Mouse (Mus musculus) embryo, embryonic 11 days (tissue): ENCODE results near the gene Elavl3.

ENCODE experiments used
- DNase-seq: peaks from one replicate; pipeline ENCODE4 v3.0.0-alpha.2; 2015

The Elavl3 gene

DNA sequence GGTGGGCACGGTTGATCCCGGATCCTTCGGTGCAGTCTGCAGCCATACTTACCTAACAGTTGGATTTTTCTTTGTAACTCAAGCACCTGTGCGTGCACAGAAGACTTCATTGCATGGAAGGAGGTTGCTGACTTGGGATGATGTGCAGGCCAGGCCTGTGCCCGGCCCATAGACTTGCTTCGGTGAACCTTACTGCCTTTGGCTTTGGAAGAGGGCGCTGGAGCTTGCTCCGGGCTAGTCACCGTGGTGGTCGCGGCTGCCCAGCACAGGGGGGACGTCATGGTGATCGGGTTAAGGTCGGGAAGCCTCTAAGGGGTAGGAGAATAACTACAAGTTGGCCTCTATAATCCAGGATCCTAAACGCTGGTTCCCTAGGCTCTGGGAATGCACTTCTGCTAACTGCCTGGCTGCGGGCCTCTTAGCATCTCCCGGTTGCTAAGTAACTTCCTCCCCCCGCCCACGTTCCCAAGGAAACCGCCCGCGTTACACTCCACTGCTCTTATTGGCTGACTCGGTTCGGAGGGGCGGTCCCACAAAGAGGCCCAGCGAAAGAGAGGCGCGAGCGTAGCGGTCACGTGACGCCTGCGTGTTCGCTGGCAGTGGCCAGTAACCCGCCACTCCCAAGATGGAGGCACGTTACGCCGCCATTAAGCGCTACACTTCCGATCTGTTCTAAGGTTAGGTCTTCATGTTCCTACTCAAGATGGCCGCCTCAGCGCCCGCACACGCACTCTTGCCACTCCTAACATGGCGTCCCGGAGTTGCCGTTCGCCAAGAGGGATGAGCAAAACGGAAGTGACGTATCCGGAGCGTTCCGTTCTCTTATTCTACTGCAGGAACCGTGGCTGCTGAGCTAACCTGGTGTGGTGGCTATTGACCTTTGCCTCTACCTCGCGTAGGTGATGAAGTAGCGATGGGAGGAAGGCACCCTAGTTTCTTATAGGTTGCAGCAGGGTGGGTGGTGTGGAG, 49.3 kb downstream of the Elavl3 start, which contains the start of the genes Ccdc151 and Prkcsh:
Ccdc151 (minus strand) TSS at position 441 of the 969 bp plus-strand sequence.
Prkcsh (plus strand) TSS at position 613 of the 969 bp plus-strand sequence.
- peak; percentile 100 for DNase-seq

DNA sequence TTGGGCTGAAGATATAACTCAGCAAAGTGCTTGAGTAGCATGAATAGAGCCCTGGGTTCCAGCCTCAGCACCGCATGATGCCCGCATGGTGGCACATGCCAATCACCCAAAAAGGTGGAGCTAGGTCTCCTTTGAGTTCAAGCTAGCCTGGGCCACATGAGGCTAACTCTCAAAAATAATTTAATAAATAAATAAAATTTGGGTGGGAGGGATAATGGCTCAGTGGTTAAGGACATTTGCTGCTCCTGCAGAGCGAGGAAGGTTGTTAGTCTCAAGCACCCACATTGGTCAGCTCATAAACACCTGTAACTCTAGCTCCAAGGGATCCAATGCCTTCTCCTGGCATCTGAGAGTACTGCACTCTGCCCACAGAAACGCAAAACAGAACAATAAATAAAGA, 50.2 kb downstream of the Elavl3 start:
- no peak for DNase-seq

- DNase-seq, result no peak
Observed at GRCm38 (mm10) chr9:22000296-22000695, 51.5 kb downstream of the Elavl3 start.

DNA sequence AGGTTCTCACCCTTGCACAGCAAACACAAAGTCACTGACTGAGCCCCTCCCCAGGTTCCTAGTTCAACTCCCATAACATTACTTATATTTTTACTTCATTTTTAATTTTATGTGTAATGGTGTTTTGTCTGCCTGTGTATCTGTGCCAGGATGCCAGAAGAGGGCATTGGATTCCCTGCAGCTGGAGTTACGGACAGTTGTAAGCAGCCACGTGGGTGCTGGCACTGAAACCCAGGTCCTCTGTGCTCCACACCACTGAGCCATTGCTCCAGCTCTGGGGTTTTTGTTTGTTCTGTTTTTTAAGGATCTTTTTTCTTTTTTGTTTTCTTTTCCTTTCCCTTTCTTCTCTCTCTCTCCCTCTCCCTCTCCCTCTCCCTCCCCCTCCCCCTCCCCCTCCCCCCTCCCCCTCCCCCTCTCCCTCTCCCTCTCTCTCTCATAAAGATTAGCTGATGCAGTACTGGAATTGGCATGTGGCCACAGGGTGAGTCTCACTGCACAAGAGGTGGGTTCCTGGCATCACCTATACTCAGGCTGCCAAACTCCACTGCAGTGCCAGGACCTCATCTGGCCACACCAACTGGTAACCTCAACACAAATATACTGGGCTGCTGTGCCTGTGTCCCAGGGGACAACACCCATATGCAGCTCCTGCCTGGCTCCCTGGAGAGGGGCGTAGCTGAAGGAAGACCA, 55.5 kb downstream of the Elavl3 start:
- DNase-seq, result no peak

GRCm38 (mm10) chr9:21992227-21992626, 59.6 kb downstream of the Elavl3 start:
- no peak for DNase-seq

DNA sequence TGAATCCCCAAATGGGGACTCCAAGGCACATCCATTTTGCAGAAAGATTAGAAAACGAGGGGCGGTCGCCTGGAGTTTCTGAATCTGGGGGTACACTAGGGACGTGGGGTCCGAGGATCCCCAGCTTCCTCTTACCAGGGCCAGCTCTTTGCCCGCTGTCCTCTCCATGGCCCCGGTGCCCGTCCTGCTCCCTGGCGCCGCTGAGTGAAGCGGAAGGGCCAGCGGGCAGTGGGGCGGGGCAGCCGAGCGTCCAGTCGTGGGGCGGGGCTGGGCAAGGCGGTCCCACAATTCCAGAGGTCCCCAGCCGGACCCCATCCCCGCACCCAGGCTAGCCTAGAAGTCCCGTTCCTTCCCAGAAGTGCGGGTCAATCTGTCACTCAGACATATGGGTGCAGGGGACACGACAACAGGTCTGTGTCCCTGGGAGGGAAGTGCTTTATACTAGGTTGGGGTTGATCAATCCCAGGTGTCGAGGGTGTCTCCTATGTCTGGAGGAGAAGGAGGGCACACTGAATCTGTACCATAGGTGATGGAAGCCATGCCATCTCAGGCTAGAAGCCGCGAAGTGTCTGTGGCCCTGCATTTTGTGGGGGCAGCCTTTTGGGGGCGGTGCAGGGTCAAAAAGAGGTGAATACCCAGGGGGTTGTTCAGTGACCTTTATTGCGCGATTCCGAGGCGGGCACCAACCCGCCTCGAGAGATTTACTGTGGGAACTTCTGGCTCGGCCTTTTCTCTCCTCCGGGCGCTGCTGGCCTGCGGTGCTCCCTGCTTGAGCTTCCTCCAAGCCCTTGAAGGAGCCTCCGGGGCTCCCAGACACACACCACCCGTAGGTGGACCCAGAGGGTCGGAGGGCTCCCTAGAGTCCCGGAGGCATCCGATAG, 62.4 kb downstream of the Elavl3 start, which contains the start of gene Rgl3:
Rgl3 (minus strand) TSS at position 217 of the 881 bp plus-strand sequence.
- DNase-seq, result peak; percentile 70

DNA sequence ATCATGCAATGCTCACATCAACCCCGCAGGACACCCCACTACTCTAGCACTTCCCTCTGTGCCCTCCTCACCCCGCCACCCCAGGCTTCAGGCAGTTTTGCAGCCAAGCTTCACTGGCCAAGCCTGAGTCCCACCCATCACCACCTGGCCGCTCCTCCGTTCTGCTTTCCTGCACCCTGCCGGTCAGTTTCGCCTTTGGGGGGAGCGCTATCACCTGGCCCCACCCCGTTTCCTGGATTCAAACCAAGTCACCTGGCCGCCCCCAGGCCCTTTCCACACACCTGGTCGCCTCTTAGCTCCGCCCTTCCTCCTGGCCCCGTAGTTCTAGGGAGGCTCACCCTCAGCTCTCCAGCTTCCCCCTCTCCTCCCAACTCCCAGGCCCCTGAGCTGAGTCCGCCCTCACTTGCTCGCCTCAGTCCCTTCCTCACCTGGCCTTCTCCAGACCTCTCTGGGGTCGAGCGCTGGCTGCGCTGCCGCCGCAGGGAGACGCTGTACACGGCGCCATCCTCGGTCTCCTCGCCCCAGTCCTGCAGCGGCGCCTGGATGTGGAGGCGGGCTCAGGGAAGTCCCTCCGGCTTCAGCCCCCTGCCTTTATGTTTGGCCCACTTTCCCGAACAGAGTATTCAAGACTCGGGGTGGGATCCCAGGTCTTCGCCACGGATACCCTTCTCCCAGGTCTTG, 63.3 kb downstream of the Elavl3 start:
- DNase-seq, result peak; percentile 37

DNA sequence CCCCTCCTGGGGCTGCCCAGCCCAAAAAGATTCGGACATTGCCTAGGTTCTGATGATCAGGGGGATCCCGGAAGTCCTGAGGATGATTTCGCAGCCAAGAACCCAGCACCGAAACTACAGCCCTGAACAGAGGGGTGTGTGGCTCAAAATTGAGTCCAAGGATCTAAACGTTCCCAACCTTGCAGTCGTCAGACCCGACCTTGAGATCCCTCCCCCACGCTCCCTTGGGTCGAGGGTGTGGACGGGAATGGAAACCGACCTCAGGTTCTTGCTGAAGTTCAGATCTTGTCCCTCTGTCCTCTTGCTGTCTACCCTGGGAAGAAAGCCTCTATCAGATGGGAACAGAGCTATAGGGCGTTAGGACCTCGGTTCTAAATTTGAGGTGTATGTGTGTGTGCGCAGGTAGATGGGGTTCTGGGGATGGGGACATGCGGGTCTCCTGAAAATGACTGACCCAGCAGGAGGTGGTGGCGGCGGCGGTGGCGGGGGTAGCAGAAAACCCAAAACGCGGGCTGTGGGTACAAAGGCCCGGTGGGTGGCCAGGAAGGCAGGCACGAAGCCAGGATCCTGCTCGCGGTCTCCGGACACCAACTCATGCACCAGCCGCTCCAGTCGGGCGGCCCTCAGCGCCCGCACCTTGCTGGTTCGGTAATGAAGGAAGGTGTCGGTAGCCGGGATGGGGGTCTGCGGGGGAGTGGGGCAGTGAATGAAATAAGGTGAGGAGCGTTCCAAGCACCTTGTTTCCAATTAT, 64.1 kb downstream of the Elavl3 start:
- DNase-seq, result no peak

GRCm38 (mm10) chr9:21983911-21984310, 67.9 kb downstream of the Elavl3 start:
- DNase-seq, result no peak

GRCm38 (mm10) chr9:21978398-21979128, 73.3 kb downstream of the Elavl3 start:
- no peak for DNase-seq

DNA sequence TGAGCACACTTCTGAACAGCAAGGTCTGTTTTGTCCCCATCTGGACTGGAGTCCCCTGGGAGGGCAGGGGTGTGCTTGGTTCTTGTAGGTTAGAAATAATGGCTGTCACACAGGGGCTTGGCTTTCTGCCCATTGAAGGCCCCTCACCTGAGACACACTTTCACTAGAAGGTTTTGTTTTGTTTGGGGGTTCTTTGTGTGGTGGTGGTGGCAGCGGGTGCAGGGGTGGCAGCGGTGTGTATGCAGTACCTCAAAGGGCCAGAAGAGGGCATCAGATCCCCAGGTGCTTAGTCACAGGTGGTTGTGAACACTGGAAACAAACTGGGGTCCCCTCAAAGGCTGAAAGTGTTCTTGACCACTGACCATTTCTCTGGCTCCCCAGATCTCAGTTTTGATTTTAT, 73.9 kb downstream of the Elavl3 start:
- no peak for DNase-seq

- DNase-seq, result no peak
Observed at GRCm38 (mm10) chr9:21977331-21977730, 74.5 kb downstream of the Elavl3 start.

GRCm38 (mm10) chr9:21976626-21977175, 75.1 kb downstream of the Elavl3 start:
- no peak for DNase-seq

DNA sequence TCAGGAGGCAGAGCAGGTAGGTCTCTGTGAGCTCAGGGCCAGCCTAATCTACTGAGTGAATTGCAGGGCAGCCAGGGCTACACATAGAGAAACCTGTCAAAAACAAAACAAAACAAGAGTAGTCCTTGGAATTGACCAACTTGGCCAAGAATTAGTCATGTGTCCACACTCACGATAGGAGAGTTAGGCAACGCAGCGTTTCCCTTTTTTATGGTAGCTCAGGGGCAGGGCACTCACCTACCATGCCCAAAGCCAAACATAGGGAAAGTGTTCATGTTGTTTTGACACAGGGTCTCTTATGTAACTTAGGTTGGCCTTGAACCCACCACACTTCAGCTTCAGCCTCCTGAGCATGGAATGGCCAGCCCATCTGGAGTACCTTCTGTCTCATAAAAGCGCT, 82.5 kb downstream of the Elavl3 start:
- DNase-seq, result no peak

DNA sequence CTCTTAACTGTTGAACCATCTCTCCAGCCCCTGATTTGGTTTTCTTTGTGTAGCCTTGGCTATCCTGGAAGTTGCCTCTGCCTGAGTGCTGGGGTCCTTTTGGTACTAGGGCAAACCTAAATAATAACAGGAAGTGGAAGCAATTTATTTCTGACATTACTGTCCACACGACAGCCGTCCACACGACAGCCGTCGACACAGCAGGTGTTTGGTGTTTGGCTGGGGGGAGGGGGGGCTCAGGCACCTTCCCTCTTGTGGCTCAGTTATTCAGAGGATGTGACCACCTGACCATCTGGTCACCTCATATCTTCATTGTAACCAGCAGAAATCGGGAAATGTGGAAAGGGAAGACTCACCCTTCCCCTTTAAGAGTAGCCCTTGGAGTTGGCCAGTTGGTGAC, 82.9 kb downstream of the Elavl3 start:
- no peak for DNase-seq
